Mouse (Mus musculus) ovary, adult 18-20 months (tissue): ENCODE data around the gene Epb42.
A peak's percentile ranks its signal among the peaks of the same experiment; 100 is the strongest.
"Not testable (repeated sequence)": the region's sequence is repeated elsewhere in the genome, so short reads cannot be mapped to it uniquely, and the experiment has no call there.

Source experiments
- DNase-seq: peaks from one replicate; pipeline ENCODE4 v3.0.0; 2022; ENCODE audit warnings: low spot score, mixed read lengths

Gene Epb42

DNA sequence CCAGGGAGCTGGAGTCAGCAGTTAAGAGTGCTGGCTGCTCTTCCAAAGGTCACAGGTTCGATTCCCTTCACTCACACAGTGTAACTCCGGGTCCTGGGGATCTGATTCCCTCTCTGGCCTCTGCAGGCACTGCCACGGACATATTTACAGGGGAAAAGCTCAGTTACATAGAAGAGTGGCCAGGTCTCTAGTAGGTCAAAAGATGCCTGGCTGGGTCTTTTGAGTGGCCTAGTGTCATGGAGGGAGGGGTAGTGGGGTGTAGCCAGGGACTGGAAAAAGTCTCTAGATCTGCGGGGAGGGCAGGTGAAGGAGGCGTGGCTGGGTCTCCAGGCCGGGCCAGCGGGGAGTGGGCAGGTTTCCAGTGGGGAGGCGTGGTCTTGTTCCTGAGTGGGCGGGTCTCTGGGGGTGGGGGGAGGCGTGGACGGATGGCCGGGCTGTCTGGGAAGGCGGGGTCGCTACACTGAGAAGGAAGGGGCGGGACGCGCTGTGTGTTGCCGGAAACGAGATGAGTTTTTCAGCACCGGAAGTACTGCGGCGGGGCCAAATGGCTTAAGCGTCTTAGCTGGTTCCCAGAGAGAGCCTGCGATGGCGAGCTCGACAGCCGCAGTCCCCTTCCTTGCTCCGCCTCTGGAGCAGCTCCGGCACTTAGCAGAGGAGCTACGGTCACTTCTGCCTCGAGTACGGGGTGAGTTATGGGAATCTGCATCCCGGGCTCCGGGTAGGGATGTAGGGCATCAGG lies 28.8 kb downstream of the Epb42 start, which contains the start of gene Ccndbp1:
Gene Ccndbp1, plus strand, starts transcription at position 479 of the 739 bp plus-strand sequence.
- peak; percentile 89 for DNase-seq

- DNase-seq = no peak
Observed at GRCm38 (mm10) chr2:121006986-121007385, 29.9 kb downstream of the Epb42 start.

- no peak for DNase-seq
Observed at GRCm38 (mm10) chr2:121004018-121004811, 32.7 kb downstream of the Epb42 start.

- DNase-seq = no peak
Observed at GRCm38 (mm10) chr2:121003586-121003985, 33.3 kb downstream of the Epb42 start.

DNA sequence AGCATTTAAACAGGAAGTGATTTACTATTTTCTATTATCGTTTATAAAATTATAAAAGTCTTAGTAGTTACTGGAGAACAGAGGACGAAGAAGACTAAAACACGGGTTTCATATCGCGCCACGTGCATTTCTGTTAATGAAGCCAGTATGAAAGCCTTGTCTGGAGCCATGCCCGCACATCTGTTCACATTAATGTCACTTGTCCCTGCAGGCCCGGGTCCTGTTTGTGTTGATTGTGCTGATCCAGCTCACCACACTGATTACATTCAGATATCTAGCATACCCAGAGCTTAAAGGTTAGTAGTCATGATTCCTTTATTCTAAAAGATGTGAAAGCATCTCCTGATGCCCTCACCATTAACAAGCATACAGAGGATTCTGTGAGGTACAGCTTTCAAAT lies 38.0 kb downstream of the Epb42 start:
- DNase-seq = no peak

- DNase-seq = not testable (repeated sequence)
Observed at GRCm38 (mm10) chr2:120996607-120997006, 40.3 kb downstream of the Epb42 start.

GRCm38 (mm10) chr2:120991196-120991595 lies 45.7 kb downstream of the Epb42 start:
- no peak for DNase-seq

DNA sequence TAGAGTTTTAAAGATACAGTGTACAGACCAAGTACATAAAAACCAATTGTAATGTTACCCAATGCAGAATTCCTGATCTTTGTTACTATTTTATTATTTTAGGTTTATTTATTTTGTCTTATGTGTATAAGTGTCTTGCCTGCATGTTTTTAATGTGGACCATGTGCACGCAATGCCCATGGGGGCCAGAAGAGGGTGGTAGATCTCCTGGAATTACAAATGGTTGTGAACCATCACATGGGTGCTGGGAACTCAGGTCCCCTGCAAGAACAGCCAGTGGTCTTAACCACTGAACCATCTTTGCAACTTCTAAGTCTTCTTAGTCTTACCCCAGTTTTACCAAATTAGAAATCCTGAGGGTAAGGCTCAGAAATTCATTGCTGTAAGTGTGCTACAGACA lies 51.6 kb downstream of the Epb42 start:
- DNase-seq = no peak

DNA sequence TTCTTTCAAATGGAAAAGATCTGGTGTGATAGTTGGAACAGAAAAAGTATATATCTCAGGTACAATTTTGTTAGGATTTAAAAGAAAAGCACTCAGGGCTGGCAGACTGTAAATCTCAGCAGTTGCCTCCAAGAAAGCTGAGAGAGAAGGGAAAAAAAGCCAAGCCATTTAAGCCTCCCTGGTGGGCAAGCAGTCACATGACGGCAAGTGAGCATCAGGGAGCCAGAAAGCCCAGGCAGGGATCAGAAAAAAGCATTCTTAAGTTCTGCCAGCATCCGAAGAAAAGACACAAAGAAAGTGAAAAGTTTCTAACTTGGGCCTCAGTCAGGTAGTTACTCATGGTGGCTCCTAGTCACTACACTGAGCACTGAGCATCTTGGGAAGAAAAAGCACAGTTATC lies 53.3 kb downstream of the Epb42 start:
- DNase-seq = no peak

DNA sequence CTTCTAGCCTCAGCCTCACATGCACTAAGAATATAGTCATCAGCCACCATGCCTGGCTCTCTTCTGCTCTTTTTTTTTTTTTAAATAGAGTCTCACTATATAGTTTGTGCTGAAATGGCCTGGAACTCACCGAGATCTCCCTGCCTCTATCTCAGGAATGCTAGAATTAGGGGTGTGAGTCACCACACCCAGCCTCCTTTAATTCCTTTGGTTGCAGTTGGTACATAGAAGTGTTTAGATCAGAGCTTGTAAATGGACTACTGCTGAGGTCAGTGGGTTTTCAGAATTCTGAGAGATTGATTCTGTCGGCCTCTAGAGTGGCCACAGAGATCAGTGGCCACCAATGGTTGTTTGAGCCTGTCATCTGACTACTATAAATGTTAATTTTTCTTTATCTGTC lies 56.0 kb downstream of the Epb42 start:
- no peak for DNase-seq

DNA sequence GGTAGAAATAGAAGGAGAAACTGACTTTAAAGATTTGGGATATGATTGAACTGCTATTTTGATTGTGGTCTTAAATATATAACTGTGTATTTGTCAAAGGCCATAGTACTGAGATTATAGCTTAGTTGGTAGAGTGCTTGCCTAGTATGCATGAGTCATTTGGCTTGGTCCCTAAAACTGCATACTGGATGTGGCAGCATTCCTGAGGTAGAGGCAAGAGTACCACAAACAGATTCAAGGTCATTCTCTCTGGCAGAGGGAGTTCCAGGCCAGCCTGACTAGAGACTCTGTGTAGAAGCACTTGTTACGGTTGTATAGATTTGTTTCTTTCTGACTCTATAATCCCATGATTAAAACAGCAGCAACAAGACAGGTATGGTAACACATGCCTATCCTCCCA lies 57.1 kb downstream of the Epb42 start:
- no peak for DNase-seq

- DNase-seq = no peak
Observed at GRCm38 (mm10) chr2:120978693-120979037, 58.2 kb downstream of the Epb42 start.

DNA sequence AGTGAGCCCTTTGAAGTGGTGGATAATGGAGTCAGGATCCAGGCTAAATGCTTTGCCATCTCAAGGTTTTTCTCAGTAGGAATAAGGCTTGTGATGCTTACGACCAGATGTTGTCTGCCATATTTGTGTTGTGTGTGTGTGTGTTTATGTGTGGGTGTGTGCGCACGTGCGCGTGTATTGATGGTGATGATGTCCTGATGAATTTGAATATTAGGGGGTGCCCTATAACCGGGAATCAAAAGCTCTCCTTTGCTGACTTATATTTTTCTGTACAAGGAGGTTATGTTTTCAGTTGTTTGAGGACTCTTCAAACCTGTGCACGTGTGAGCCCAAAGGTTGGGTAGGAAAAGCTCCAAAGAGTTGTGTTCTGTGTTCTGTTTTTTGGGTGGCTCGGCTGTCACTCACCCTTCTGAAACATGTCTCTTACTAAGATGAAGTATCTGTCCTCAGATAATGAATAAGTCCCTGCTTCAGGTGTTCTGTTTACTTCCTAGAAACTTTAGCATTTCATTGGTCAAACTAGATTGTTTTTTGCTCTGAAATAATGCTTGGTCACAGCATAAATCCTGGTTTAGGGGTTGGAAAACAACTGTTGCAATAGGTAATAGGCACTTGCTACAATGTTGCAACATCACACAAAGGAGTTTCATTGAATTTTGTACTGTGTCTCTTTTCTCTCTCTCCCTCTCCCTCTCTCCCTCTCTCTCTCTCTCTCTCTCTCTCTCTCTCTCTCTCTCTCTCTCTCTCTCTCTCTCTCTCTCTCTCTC lies 58.8 kb downstream of the Epb42 start:
- no peak for DNase-seq

DNA sequence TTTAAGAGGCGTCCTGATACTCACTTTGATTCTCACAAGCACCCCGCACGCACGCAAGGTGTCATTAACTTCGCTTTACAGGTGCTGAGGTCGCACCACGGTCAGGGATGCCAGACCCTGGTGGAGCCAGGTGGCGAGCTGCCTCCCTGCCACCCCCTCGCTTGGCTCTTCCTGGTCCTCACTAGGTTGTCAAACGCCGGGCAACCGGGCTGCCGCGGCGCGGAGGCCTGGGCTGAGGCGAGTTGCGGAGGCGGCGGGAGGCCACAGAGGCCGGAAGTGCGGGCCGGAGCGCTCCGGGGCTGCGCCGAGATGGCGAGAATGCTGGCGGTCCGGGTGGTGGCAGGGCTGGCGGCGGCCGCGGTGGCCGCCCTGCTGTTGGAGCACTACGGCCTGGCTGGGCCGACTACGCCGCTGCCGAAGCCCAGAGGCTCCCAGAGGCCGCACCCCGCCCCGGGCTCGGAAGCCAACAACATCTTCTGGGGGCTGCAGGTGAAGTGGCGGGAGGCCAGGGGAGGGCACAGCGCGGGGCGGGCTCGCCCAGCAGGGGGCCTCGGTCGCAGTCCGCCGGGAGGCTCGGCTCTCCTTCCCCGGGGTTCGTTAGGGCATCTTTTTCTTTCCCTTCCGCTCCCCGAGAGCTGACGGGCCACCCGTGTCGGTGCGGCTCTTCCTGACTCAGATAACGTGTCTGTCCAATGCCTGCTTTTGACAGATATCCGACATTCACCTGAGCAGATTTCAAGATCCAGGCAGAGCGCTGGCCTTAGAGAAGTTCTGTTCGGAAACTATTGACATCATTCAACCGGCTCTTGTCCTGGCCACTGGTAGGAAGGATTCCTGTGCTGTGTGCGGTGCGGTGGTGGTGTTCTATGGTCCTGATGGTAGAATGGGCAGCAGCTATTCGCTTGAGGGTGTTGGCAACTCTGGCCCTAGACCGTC lies 59.6 kb downstream of the Epb42 start, which contains the start of gene Tmem62:
Gene Tmem62, plus strand, starts transcription at position 28 of the 936 bp plus-strand sequence.
- DNase-seq = peak; percentile 39

DNA sequence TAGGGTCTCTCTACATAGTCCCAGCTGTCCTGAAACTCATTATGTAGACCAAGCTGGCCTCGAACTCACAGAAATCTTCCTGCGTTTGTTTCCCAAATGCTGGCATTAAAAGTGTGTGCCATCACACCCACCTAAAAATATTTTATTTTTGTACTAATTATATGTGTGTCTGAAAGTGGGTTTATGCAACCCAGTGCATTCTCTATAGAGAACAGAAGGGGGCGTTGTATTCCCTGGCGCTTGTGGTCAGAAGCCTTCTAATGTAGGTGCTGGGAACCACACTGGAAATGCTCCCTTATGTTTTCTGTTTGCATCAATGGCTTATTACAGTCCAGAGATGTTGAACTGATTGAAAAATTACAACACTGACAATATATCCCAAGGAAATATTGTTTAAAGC lies 60.6 kb downstream of the Epb42 start:
- no peak for DNase-seq

DNA sequence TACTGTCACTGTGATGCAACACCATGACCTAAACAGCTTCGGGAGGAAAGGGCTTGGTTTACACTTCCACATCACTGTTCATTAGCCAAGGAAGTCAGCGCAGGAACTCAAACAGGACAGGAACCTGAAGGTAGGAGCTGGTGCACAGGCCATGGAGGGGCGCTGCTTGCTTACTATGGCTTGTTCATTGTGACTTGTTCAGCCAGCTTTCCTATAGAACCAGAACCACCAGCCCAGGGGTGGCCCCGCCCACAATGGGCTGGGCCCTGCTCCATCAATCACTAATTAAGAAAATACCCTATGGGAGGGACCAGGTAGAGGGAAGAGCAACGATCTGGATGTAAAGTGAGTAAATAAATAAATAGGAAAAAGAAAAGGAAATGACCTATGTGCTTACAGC lies 63.9 kb downstream of the Epb42 start:
- DNase-seq = no peak

GRCm38 (mm10) chr2:120972257-120972656 lies 64.6 kb downstream of the Epb42 start:
- DNase-seq = not testable (repeated sequence)

GRCm38 (mm10) chr2:120971766-120972165 lies 65.1 kb downstream of the Epb42 start:
- DNase-seq = no peak

DNA sequence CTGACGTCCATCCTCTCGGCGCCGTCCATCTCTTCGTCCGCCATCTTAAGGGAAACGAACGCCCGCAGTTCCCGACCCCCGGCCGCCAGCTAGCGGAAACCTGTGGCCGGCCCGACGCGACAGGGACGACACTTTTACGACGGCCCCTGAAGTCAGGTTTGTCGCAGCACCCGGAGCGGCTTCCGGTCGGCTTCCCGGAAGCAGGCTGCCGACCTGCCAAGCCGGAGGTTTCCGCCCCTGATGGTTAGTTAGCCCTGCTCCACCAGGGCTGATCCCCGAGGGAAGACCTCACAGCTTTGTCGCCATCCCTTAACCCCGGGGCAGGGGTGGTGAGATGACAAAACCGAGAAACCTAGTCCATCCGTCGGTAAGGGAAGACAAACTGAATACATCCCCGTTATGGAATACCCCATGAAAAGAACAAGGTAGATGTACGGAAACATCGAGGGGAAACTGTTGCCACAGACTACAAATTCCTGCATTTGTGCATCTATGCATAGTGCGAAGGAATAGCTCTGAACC lies 66.3 kb downstream of the Epb42 start, which contains the start of gene Ubr1:
Gene Ubr1, minus strand, starts transcription at position 157 of the 522 bp plus-strand sequence.
- DNase-seq = peak; percentile 65

DNA sequence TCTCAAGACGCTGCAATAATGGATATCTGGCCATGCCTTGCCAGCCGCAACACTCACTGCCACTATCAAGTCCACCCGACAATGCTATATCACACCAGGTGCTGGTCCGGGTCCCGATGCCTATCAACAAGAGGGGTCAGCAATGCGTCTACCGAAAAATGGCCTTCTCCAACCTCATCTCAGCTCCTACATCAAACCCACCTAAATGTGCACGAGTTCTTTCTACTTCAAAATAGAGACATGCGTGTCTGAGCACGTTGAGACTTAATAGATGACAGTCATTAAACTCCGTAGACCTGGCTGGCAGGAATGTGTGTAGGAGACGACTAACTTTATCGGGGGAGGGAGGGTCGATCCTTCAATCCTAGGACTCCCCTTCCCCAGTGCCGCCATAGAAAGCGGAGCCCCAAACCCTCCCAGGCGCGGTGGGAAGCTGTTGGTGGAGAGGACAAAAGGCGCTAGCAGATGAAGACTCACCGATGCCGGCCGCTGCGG lies 66.8 kb downstream of the Epb42 start:
- no peak for DNase-seq
